Mouse (Mus musculus): ENCODE measurements around the gene Gm49388.

DNA sequence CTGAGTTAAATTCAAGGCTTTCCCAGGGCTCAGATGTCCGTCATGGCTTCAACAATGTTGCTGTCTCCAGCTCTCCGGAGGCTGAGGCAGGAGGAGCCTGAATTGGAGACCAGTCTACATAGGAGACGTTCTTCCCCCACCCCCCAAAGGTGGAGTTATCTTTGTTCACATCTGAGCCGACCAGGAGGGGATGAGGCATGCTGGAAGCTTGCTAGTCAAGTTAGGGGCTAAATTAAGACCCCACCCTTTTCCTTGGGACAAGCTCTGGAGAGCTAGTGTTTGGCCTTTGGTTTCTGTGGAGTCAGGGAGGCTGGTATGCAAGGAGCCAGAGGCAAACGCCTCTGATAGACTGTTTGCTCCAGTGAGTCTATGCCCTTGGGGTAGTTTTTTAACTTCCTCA lies 32.2 kb upstream of the Gm49388 start:
- TF ChIP-seq CTCF (IDR thresholded peaks at IDR 0.05; ENCODE audit: low read depth) (no peak), EP300 (optimal IDR thresholded peaks at IDR 0.05) (no peak)
